Mouse (Mus musculus) liver, embryonic 13.5 days (tissue): ENCODE measurements around the gene Rbks. TPM values are rescaled to one million over a fixed set of nuclear protein-coding genes. Genes with fewer than 3 reads are reported as not detected.
A peak's percentile ranks its signal among the peaks of the same experiment; 100 is the strongest.

Experiments
- ATAC-seq: fragments of 200-750 bp; cut with Nextera tagmentation; 2 replicates; pipeline ENCODE4 v1.8.0; 2017; ENCODE audit warnings: low read depth, mild to moderate bottlenecking, moderate number of reproducible peaks, moderate library complexity
- DNase-seq: peaks from one replicate; pipeline ENCODE4 v3.0.0; 2022
- H3K27ac ChIP-seq: fragments of 300-500 bp; sonication (generic); 2 replicates; pipeline ENCODE4 v1.5.1; 2015; ENCODE audit warnings: moderate library complexity, mild to moderate bottlenecking, inconsistent platforms
- H3K27me3 ChIP-seq: fragments of 300-500 bp; sonication (generic); 2 replicates; pipeline ENCODE4 v1.6.1; 2015; ENCODE audit warnings: mild to moderate bottlenecking, inconsistent platforms
- H3K36me3 ChIP-seq: fragments of 300-500 bp; sonication (generic); 2 replicates; pipeline ENCODE4 v1.6.1; 2015; ENCODE audit warnings: mild to moderate bottlenecking, inconsistent platforms
- H3K4me1 ChIP-seq: fragments of 300-500 bp; sonication (generic); replicated peaks from 2 replicates; pipeline ENCODE4 v1.6.1; 2015; ENCODE audit warnings: inconsistent platforms
- H3K4me2 ChIP-seq: fragments of 300-500 bp; sonication (generic); 2 replicates; pipeline ENCODE4 v1.6.1; 2015; ENCODE audit warnings: inconsistent platforms, mild to moderate bottlenecking, moderate library complexity
- H3K4me3 ChIP-seq: fragments of 300-500 bp; sonication (generic); replicated peaks from 2 replicates; pipeline ENCODE4 v1.5.1; 2015; ENCODE audit warnings: mild to moderate bottlenecking, inconsistent platforms
- H3K9ac ChIP-seq: fragments of 300-500 bp; sonication (generic); 2 replicates; pipeline ENCODE4 v1.6.1; 2015; ENCODE audit warnings: mild to moderate bottlenecking, inconsistent platforms
- H3K9me3 ChIP-seq: fragments of 300-500 bp; sonication (generic); replicated peaks from 2 replicates; pipeline ENCODE4 v1.6.1; 2016; ENCODE audit warnings: inconsistent platforms
- WGBS: fragments of 180-500 bp; shearing (Covaris S2); methylation state at CpG from one replicate; pipeline ENCODE4 v1.1.7; 2015; ENCODE audit not compliant: insufficient replicate concordance; 5-methylcytosine and 5-hydroxymethylcytosine counted together
- polyA plus RNA-seq: library from polyadenylated mRNA; unstranded; fragments of >200 nt; fragmentation: Nextera tagmentation; extraction: Ambion mirVana; gene quantifications from 2 replicates; pipeline ENCODE4 v1.2.1, GENCODE M21; 2015

The Rbks gene
- polyA plus RNA-seq, 1 experiment from 2014 or later: 21.2 TPM

DNA sequence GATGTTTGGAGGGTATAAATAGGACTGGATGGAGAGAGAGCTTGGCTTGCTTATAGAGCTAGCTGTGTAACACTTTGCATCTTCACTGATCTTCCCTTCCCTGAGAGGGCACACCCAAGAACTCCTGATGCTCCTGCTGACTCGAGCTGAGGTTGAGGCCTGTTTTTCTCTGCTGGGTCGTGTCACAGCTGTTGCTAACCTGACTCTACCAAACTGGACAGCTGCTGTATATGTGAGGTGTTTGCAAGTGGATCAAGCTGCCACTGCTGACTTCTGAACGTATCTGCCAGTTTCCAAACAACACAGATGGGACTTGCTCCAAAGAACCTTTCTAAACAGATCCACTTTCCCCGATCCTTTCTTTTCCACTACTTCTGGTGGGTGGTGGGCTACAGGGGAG lies 9.4 kb upstream of the Rbks start:
- 78% methylated on average over 4 of the region's 4 CpGs for WGBS
- H3K27me3 ChIP-seq: no peaks in the 10 kb centered on the region
- no peak for ATAC-seq

DNA sequence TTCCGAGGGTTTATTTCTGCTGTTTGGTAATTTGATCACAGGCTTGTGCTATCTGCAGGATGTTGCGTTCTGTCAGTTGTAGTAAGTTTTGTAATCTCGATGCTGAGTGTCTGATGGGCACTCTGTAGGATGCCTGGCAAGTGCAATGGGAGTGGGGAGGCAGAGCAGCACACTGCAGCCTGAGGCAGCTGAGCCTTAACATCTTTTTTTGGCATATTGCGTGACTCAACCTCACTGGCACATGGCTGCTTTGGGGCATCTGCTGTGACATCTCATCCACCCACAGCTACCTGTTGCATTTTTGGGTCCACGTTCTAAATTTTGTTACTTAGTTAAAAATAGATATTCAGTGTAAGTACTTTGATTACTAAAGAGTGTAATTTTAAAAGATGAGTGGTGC lies 7.5 kb upstream of the Rbks start:
- Histone ChIP-seq H3K27me3 (no peaks in the 10 kb centered on the region), H3K9ac (no peak overlapping the region), H3K4me1 (peaks cover 24% of the 10 kb centered on the region), H3K9me3 (no peaks in the 10 kb centered on the region), H3K4me3 (no peak overlapping the region), H3K36me3 (peaks cover 24% of the 10 kb centered on the region), H3K4me2 (no peak overlapping the region), H3K27ac (no peak overlapping the region)
- ATAC-seq (no peak), DNase-seq (no peak)
- WGBS: 72% methylated on average over 5 of the region's 5 CpGs

More for the DNA sequence above, 9.4 kb upstream of the Rbks start:
- Histone ChIP-seq H3K27ac (no peak overlapping the region), H3K36me3 (peaks cover 24% of the 10 kb centered on the region), H3K4me1 (peaks cover 10% of the 10 kb centered on the region), H3K9ac (no peak overlapping the region), H3K4me3 (no peak overlapping the region), H3K4me2 (no peak overlapping the region), H3K9me3 (no peaks in the 10 kb centered on the region)
- DNase-seq: no peak

GRCm38 (mm10) chr5:31699397-31699796 lies 2.0 kb upstream of the Rbks start:
- no peak for DNase-seq
- H3K27me3 ChIP-seq: no peaks in the 10 kb centered on the region
- H3K9ac ChIP-seq: 0 out of 2 replicates have a peak overlapping the region, but pooled peaks have one; percentile 0
- ATAC-seq: no peak
- H3K9me3 ChIP-seq: no peaks in the 10 kb centered on the region
- H3K36me3 ChIP-seq: peaks cover 14% of the 10 kb centered on the region
- peak overlapping the region; percentile 97; the same call in 1 of the 2 replicates for H3K27ac ChIP-seq
- H3K4me1 ChIP-seq: peaks cover 59% of the 10 kb centered on the region
- no peak overlapping the region for H3K4me2 ChIP-seq
- H3K4me3 ChIP-seq: no peak overlapping the region

DNA sequence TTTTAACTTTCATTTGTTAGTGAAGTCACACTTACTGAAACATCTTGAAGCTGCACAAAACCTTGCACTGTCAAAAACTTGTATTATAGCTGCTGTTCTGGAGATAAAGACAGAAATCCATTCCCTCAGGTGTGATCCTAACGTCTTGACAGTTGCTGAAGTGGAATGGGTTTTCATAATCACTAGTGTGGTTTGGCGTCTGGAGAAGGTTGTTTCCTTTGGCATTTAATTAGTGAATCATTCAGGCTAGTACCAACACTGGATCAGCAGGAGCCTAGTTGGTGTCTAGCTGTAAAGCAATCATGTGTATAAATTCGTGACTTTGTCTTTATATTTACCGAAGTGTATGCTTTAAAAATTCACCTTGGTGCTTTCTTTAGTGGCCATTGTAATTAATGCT lies 1.5 kb upstream of the Rbks start:
- H3K27ac ChIP-seq: peak overlapping the region; percentile 97
- H3K27me3 ChIP-seq: no peaks in the 10 kb centered on the region
- peaks cover 12% of the 10 kb centered on the region for H3K36me3 ChIP-seq
- H3K9ac ChIP-seq: peak overlapping the region; percentile 0; the same call in 1 of the 2 replicates
- peak overlapping the region; percentile 90 for H3K4me2 ChIP-seq
- no peaks in the 10 kb centered on the region for H3K9me3 ChIP-seq
- DNase-seq: no peak
- H3K4me1 ChIP-seq: peaks cover 59% of the 10 kb centered on the region
- ATAC-seq: no peak
- H3K4me3 ChIP-seq: peak overlapping the region; percentile 88
- 54% methylated on average over 4 of the region's 4 CpGs for WGBS

DNA sequence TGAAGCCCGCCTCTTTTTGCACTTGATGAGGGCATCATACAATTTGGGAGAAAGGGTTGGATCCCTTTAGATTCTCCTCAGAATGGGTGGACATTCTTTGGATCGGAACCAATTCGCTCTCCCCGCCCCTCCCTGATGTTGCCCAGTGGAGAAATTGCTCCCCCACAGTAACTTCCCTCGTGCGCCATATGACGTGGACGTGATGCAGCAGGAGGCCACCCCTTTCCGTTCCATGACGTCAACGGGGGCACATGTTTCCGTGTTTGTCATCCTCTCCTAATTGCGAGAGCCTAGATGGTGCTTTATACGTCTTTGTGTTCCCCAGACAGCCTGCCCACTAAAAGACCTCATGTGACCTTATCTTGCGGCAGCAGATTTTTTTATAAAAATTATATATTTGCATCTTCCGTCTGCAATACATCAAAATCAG lies 885 bp upstream of the Rbks start:
- ATAC-seq: peak; percentile 74
- H3K9ac ChIP-seq: peak overlapping the region; percentile 90
- H3K27ac ChIP-seq: peak overlapping the region; percentile 97
- peak overlapping the region; percentile 90 for H3K4me2 ChIP-seq
- no peaks in the 10 kb centered on the region for H3K9me3 ChIP-seq
- no peaks in the 10 kb centered on the region for H3K27me3 ChIP-seq
- DNase-seq: peak; percentile 83
- 2% methylated on average over 16 of the region's 16 CpGs for WGBS
- peaks cover 59% of the 10 kb centered on the region for H3K4me1 ChIP-seq
- peak overlapping the region; percentile 88 for H3K4me3 ChIP-seq
- H3K36me3 ChIP-seq: peaks cover 9% of the 10 kb centered on the region; the same call in 1 of the 2 replicates

DNA sequence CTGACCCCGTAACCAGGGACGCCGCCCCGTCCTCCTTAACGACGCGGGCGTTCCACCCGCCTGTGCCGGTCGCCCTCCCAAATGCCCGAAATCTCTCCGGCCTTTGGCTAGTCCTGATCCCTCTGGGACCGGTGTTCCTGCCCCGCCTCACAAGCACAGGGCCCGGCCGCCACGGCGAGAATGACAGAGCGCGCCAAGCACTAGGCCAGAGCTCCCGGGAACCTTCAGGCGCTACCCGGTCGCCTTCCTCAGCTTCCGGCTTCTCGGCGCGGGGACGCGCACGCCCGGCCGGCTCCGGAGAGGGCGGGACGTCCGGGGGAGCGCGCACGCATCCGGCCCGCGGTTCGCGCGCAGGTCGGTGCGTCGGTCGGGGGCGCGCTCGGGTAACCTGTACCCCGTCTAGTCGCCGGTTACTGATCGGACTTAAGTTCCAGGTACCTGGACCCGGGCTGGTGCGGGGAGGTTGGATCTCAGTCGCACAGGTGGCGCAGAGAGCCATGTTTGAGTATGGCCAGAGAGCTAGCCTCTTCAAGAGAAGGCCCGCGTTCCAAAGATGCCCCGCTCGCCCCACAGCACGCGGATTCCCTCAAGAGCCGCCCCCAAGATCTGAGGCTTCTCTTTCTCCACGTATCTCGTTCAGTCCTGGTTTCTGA lies 343 bp upstream of the Rbks start, which contains the start of gene Babam2:
Babam2 (plus strand) TSS at position 41 of the 653 bp plus-strand sequence.
- Histone ChIP-seq H3K4me1 (peaks cover 58% of the 10 kb centered on the region), H3K9ac (peak within 1 kb of the TSS; percentile 90), H3K27ac (peak within 1 kb of the TSS; percentile 97), H3K4me2 (peak within 1 kb of the TSS; percentile 90), H3K9me3 (no peaks in the 10 kb centered on the region), H3K27me3 (no peaks in the 10 kb centered on the region), H3K36me3 (peaks cover 7% of the 10 kb centered on the region; the same call in 1 of the 2 replicates), H3K4me3 (peak within 1 kb of the TSS; percentile 88)
- DNase-seq (peak; percentile 89), ATAC-seq (peak; percentile 91)
- WGBS: under 1% methylated on average over 66 of the region's 71 CpGs

- Histone ChIP-seq H3K4me3 (no peak overlapping the region), H3K4me1 (peaks cover 36% of the 10 kb centered on the region), H3K36me3 (no peaks in the 10 kb centered on the region), H3K4me2 (no peak overlapping the region), H3K27ac (no peak overlapping the region), H3K9ac (no peak overlapping the region), H3K9me3 (no peaks in the 10 kb centered on the region), H3K27me3 (no peaks in the 10 kb centered on the region)
- DNase-seq (no peak), ATAC-seq (no peak)
Observed at GRCm38 (mm10) chr5:31693191-31693590, 4.2 kb downstream of the Rbks start.

DNA sequence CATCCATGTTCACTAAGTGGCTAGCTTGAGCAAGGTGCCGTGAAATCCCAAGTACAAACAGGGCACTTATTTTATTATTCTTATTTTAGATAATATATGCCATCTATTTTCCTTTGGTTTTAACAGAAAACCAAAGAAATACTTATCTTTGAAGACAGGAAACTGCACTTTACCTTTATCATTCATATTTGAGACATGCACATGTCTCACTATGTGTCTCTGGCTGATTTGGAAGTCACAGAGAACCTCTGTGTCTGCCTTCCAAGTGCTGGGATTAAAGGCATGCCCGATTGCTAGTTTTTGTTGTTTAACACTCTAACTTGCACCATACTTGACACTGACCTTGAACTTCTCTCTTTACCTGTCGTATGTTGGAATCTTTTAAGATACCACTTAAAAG lies 9.5 kb downstream of the Rbks start:
- H3K27ac ChIP-seq: peak overlapping the region; percentile 78
- no peak overlapping the region for H3K4me3 ChIP-seq
- peaks cover 43% of the 10 kb centered on the region for H3K4me1 ChIP-seq
- H3K36me3 ChIP-seq: no peaks in the 10 kb centered on the region
- H3K27me3 ChIP-seq: no peaks in the 10 kb centered on the region
- DNase-seq: no peak
- H3K4me2 ChIP-seq: no peak overlapping the region
- 33% methylated on average over 3 of the region's 3 CpGs for WGBS
- H3K9me3 ChIP-seq: no peaks in the 10 kb centered on the region
- ATAC-seq: peak; percentile 39
- peak overlapping the region; percentile 22 for H3K9ac ChIP-seq

GRCm38 (mm10) chr5:31686040-31686439 lies 11.4 kb downstream of the Rbks start:
- peak overlapping the region; percentile 91 for H3K27ac ChIP-seq
- H3K9ac ChIP-seq: peak overlapping the region; percentile 68
- DNase-seq (peak; percentile 69), ATAC-seq (peak; percentile 99)
- no peaks in the 10 kb centered on the region for H3K36me3 ChIP-seq
- peak overlapping the region; percentile 45 for H3K4me3 ChIP-seq
- WGBS: 6% methylated on average over 2 of the region's 2 CpGs
- no peaks in the 10 kb centered on the region for H3K27me3 ChIP-seq
- H3K9me3 ChIP-seq: no peaks in the 10 kb centered on the region
- peaks cover 35% of the 10 kb centered on the region for H3K4me1 ChIP-seq
- H3K4me2 ChIP-seq: peak overlapping the region; percentile 69

- H3K27ac ChIP-seq: no peak overlapping the region
- peaks cover 31% of the 10 kb centered on the region for H3K4me1 ChIP-seq
- no peaks in the 10 kb centered on the region for H3K9me3 ChIP-seq
- H3K4me2 ChIP-seq: no peak overlapping the region
- H3K9ac ChIP-seq: no peak overlapping the region
- 0 out of 2 replicates have a peak, but pooled peaks cover 3% of the 10 kb centered on the region for H3K36me3 ChIP-seq
- ATAC-seq (no peak), DNase-seq (no peak)
- 69% methylated on average over 1 of the region's 1 CpGs for WGBS
- H3K4me3 ChIP-seq: no peak overlapping the region
- no peaks in the 10 kb centered on the region for H3K27me3 ChIP-seq
Observed at GRCm38 (mm10) chr5:31682305-31682704, 15.1 kb downstream of the Rbks start.

DNA sequence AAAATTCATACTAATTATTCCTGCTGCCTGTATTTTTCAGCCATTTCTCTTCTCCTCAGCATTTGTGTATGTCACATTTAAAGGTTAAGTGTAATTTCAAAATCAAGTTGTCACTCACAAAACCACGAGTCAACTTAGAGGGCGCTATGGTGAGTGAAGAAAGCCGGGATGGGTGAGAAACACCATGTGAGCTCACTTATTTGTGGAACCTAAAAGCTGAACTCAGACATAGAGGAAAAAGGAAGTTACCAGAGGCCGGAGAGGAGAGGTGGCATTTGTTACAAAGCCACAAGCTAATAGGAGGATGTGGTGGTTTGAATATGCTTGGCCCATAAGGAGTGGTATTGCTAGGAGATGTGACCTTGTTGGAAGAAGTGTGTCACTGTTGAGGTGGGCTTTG lies 17.2 kb downstream of the Rbks start:
- no peak for ATAC-seq

DNA sequence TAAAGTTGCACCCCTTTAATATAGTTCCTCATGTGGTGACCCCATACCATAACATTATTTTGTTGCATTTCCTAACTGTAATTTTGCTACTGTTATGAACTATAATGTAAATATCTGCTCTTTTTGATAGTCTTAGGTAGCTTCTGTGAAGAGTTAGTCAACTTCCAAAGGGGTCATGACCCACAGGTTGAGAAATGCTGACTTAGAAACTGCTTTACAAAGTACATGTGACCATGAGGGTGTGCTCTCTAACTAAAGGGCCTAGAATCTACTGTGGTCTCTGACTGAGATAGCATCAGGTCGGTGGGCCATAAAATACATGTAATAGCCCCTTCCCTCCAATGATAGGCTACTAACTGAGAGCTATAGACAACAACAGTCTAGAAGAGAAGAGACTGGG lies 19.4 kb downstream of the Rbks start:
- Histone ChIP-seq H3K4me3 (no peak overlapping the region), H3K27ac (no peak overlapping the region), H3K9me3 (no peaks in the 10 kb centered on the region), H3K4me2 (no peak overlapping the region), H3K9ac (no peak overlapping the region), H3K27me3 (no peaks in the 10 kb centered on the region), H3K36me3 (0 out of 2 replicates have a peak, but pooled peaks cover 3% of the 10 kb centered on the region), H3K4me1 (peaks cover 9% of the 10 kb centered on the region)
- DNase-seq: no peak
- WGBS: 45% methylated on average over 1 of the region's 1 CpGs
- no peak for ATAC-seq

More for the DNA sequence above, 17.2 kb downstream of the Rbks start:
- Histone ChIP-seq H3K27me3 (no peaks in the 10 kb centered on the region), H3K9ac (no peak overlapping the region), H3K4me3 (no peak overlapping the region), H3K4me1 (peaks cover 21% of the 10 kb centered on the region), H3K36me3 (0 out of 2 replicates have a peak, but pooled peaks cover 3% of the 10 kb centered on the region), H3K27ac (no peak overlapping the region), H3K4me2 (no peak overlapping the region), H3K9me3 (no peaks in the 10 kb centered on the region)
- 70% methylated on average over 4 of the region's 4 CpGs for WGBS
- no peak for DNase-seq
